Mouse (Mus musculus) brown adipose tissue, adult 24 weeks (tissue): ENCODE measurements around the gene 5330417C22Rik. TPM values are rescaled to one million over a fixed set of nuclear protein-coding genes. Genes with fewer than 3 reads are reported as not detected.
"Not testable (repeated sequence)": the region's sequence is repeated elsewhere in the genome, so short reads cannot be mapped to it uniquely, and the experiment has no call there.

Source experiments
- H3K27ac ChIP-seq: fragments of 200-500 bp; replicated peaks from 2 replicates; pipeline ENCODE4 v1.5.1; 2012; ENCODE audit warnings: low read depth, mild to moderate bottlenecking, low read length
- H3K4me1 ChIP-seq: fragments of 200-500 bp; 2 replicates; pipeline ENCODE4 v1.6.1; 2012; ENCODE audit warnings: low read length, mixed read lengths; ENCODE audit not compliant: control insufficient read depth, insufficient read depth, insufficient read length
- H3K4me3 ChIP-seq: fragments of 200-500 bp; 2 replicates; pipeline ENCODE4 v1.5.1; 2012; ENCODE audit warnings: low read depth, mild to moderate bottlenecking, low read length, moderate library complexity; ENCODE audit not compliant: insufficient read depth
- polyA plus RNA-seq: library from polyadenylated mRNA; stranded (reverse); fragments of >200 nt; gene quantifications from 2 replicates; pipeline ENCODE4 v1.2.4, GENCODE M21; 2012; ENCODE audit not compliant: missing spikeins, insufficient read depth, insufficient read length

5330417C22Rik gene
- not detected in 2 replicates for polyA plus RNA-seq

GRCm38 (mm10) chr3:108536517-108537260 is at the start of gene 5330417C22Rik:
Gene 5330417C22Rik, minus strand, starts transcription at chr3:108536536.
- H3K27ac ChIP-seq = no peak within 1 kb of the TSS
- peaks cover 8% of the 10 kb centered on the region; the same call in 1 of the 2 replicates for H3K4me1 ChIP-seq

GRCm38 (mm10) chr3:108584580-108584979 is 48.2 kb upstream of the 5330417C22Rik start:
- Histone ChIP-seq H3K27ac (no peak overlapping the region), H3K4me3 (no peak overlapping the region), H3K4me1 (no peaks in the 10 kb centered on the region)

More at GRCm38 (mm10) chr3:108536517-108537260, at the start of gene 5330417C22Rik:
- peak within 1 kb of the TSS; percentile 33 for H3K4me3 ChIP-seq

GRCm38 (mm10) chr3:108574018-108574417 is 37.7 kb upstream of the 5330417C22Rik start:
- Histone ChIP-seq H3K27ac (no peak overlapping the region), H3K4me1 (no peaks in the 10 kb centered on the region), H3K4me3 (no peak overlapping the region)

GRCm38 (mm10) chr3:108572309-108573010 is 36.1 kb upstream of the 5330417C22Rik start:
- no peaks in the 10 kb centered on the region for H3K4me1 ChIP-seq
- peak overlapping the region; percentile 70 for H3K4me3 ChIP-seq
- no peak overlapping the region for H3K27ac ChIP-seq

- H3K4me1 ChIP-seq = no peaks in the 10 kb centered on the region
- peak within 1 kb of the TSS; percentile 70 for H3K4me3 ChIP-seq
- H3K27ac ChIP-seq = peak within 1 kb of the TSS; percentile 80
Observed at GRCm38 (mm10) chr3:108571443-108572294, 35.3 kb upstream of the 5330417C22Rik start, which contains the start of gene Taf13. Gene Taf13, plus strand, starts transcription at chr3:108571698.

- Histone ChIP-seq H3K27ac (no peak overlapping the region), H3K4me3 (no peak overlapping the region), H3K4me1 (no peaks in the 10 kb centered on the region)
Observed at GRCm38 (mm10) chr3:108570813-108571212, 34.5 kb upstream of the 5330417C22Rik start.

GRCm38 (mm10) chr3:108569636-108570035 is 33.3 kb upstream of the 5330417C22Rik start:
- not testable (repeated sequence) for H3K4me1 ChIP-seq, H3K4me3 ChIP-seq, H3K27ac ChIP-seq

- H3K4me3 ChIP-seq = no peak overlapping the region
- no peaks in the 10 kb centered on the region for H3K4me1 ChIP-seq
- no peak overlapping the region for H3K27ac ChIP-seq
Observed at GRCm38 (mm10) chr3:108567990-108568877, 31.9 kb upstream of the 5330417C22Rik start.

GRCm38 (mm10) chr3:108563309-108563708 is 27.0 kb upstream of the 5330417C22Rik start:
- Histone ChIP-seq H3K27ac (peak overlapping the region; percentile 88), H3K4me1 (no peaks in the 10 kb centered on the region), H3K4me3 (peak overlapping the region; percentile 56)

- peak overlapping the region; percentile 88 for H3K27ac ChIP-seq
- no peaks in the 10 kb centered on the region for H3K4me1 ChIP-seq
- H3K4me3 ChIP-seq = peak overlapping the region; percentile 56
Observed at GRCm38 (mm10) chr3:108562777-108563271, 26.5 kb upstream of the 5330417C22Rik start.

GRCm38 (mm10) chr3:108562133-108562730 is 25.9 kb upstream of the 5330417C22Rik start, which contains the start of gene Tmem167b:
Gene Tmem167b, minus strand, starts transcription at chr3:108562466.
- Histone ChIP-seq H3K27ac (peak within 1 kb of the TSS; percentile 97), H3K4me1 (no peaks in the 10 kb centered on the region), H3K4me3 (peak within 1 kb of the TSS; percentile 93)

GRCm38 (mm10) chr3:108557888-108558287 is 21.6 kb upstream of the 5330417C22Rik start:
- H3K4me3 ChIP-seq = no peak overlapping the region
- H3K27ac ChIP-seq = no peak overlapping the region
- no peaks in the 10 kb centered on the region for H3K4me1 ChIP-seq

GRCm38 (mm10) chr3:108554587-108555312 is 18.4 kb upstream of the 5330417C22Rik start:
- Histone ChIP-seq H3K4me3 (peak overlapping the region; percentile 62), H3K4me1 (no peaks in the 10 kb centered on the region), H3K27ac (peak overlapping the region; percentile 24)
